Mouse (Mus musculus) limb, embryonic 12.5 days (tissue): ENCODE data around the gene Fry. TPM values are rescaled to one million over a fixed set of nuclear protein-coding genes. Genes with fewer than 3 reads are reported as not detected.

Source experiments
- ATAC-seq: fragments of 200-750 bp; cut with Nextera tagmentation; 2 replicates; pipeline ENCODE4 v1.8.0; 2017; ENCODE audit warnings: low read depth, moderate TSS enrichment; ENCODE audit not compliant: insufficient number of reproducible peaks, insufficient read depth, low FRiP score, low TSS enrichment
- H3K27ac ChIP-seq: fragments of 300-500 bp; sonication (generic); 2 replicates; pipeline ENCODE4 v1.5.1; 2016; ENCODE audit warnings: mild to moderate bottlenecking, moderate library complexity
- H3K27me3 ChIP-seq: fragments of 300-500 bp; sonication (generic); 2 replicates; pipeline ENCODE4 v1.6.1; 2016; ENCODE audit warnings: mild to moderate bottlenecking, moderate library complexity
- H3K36me3 ChIP-seq: fragments of 300-500 bp; sonication (generic); 2 replicates; pipeline ENCODE4 v1.6.1; 2016; ENCODE audit warnings: mild to moderate bottlenecking, moderate library complexity
- H3K4me1 ChIP-seq: fragments of 300-500 bp; sonication (generic); replicated peaks from 2 replicates; pipeline ENCODE4 v1.6.1; 2016
- H3K4me2 ChIP-seq: fragments of 300-500 bp; sonication (generic); 2 replicates; pipeline ENCODE4 v1.6.1; 2016; ENCODE audit warnings: mild to moderate bottlenecking, moderate library complexity
- H3K4me3 ChIP-seq: fragments of 300-500 bp; sonication (generic); replicated peaks from 2 replicates; pipeline ENCODE4 v1.5.1; 2016; ENCODE audit warnings: mild to moderate bottlenecking
- H3K9ac ChIP-seq: fragments of 300-500 bp; sonication (generic); replicated peaks from 2 replicates; pipeline ENCODE4 v1.6.1; 2016; ENCODE audit warnings: mild to moderate bottlenecking, moderate library complexity
- H3K9me3 ChIP-seq: fragments of 300-500 bp; sonication (generic); 2 replicates; pipeline ENCODE4 v1.6.1; 2016; ENCODE audit warnings: mild to moderate bottlenecking, moderate library complexity
- WGBS: fragments of 180-500 bp; shearing (Covaris S2); methylation state at CpG from one replicate; pipeline ENCODE4 v1.1.7; 2016; 5-methylcytosine and 5-hydroxymethylcytosine counted together
- polyA plus RNA-seq: library from polyadenylated mRNA; unstranded; fragments of >200 nt; fragmentation: Nextera tagmentation; extraction: Ambion mirVana; gene quantifications from 2 replicates; pipeline ENCODE4 v1.2.1, GENCODE M21; 2016

Fry gene
- polyA plus RNA-seq, 1 experiment from 2014 or later: 7.3 TPM

DNA sequence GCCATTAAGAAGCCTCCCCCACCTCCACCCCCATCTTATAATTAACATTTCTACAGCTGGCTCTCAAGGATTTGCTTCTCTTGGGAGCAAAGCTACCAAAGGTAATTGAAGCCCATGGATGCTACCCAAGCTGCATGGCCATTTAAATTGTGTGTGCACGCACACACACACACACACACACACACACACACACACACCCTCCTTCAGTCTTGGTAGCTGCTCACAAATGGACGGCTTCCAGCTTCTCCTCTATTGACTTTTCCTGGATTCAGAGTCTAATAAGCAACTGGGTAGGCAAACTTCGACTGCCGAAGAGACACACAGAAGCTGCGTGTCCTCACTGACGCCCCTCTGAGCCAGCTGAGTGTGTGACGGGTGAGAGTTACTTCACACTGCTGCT is 11.7 kb downstream of the Fry start:
- no peak overlapping the region for H3K4me3 ChIP-seq
- H3K4me2 ChIP-seq: no peak overlapping the region
- H3K36me3 ChIP-seq: no peaks in the 10 kb centered on the region
- H3K9me3 ChIP-seq: no peaks in the 10 kb centered on the region
- H3K27ac ChIP-seq: no peak overlapping the region
- H3K4me1 ChIP-seq: no peaks in the 10 kb centered on the region
- ATAC-seq: no peak
- H3K27me3 ChIP-seq: no peaks in the 10 kb centered on the region
- H3K9ac ChIP-seq: no peak overlapping the region
- WGBS: 85% methylated on average over 7 of the region's 7 CpGs

DNA sequence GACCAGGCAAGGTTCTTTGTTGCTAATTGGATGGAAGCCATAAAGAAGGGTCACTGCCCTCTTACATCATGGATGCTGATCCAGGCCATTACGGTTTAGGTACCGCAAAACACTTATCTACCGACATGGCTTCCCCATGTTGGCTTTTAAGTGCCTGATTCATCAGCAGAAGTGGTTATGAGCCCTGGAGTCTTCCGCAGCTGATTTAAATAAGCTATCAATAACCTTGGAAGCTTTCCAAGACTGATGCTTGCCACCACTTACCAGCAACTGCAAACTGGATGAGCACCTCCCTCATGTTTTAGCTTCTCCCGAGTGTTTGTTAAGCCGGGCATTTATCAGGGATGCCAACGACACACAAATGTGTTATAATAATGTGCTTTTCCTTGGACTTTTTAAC is 12.7 kb downstream of the Fry start:
- no peaks in the 10 kb centered on the region for H3K36me3 ChIP-seq
- no peak overlapping the region for H3K27ac ChIP-seq
- ATAC-seq: no peak
- H3K4me2 ChIP-seq: no peak overlapping the region
- WGBS: 77% methylated on average over 7 of the region's 7 CpGs
- no peaks in the 10 kb centered on the region for H3K9me3 ChIP-seq
- no peak overlapping the region for H3K9ac ChIP-seq
- H3K4me3 ChIP-seq: no peak overlapping the region
- H3K4me1 ChIP-seq: no peaks in the 10 kb centered on the region
- H3K27me3 ChIP-seq: no peaks in the 10 kb centered on the region

DNA sequence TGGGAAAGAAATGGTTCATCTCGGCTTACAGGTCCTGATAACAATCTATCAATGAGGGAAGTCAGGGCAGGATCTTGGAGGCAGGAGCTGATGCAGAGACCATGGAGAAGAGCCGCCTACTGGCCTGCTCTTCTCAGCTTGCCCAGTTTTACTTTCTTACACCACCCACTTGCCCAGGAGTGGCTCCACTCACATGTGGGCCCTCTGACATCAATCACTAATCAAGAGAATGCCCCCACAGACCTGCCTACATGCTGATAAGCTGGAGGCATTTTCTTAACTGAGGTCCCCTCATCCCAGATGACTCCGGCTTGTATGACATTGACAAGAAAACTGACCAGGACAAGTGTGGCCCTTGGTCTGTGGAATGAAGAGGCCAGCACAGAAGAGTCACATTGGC is 16.2 kb downstream of the Fry start:
- Histone ChIP-seq H3K9ac (no peak overlapping the region), H3K27ac (no peak overlapping the region), H3K27me3 (no peaks in the 10 kb centered on the region), H3K9me3 (no peaks in the 10 kb centered on the region), H3K4me3 (no peak overlapping the region), H3K4me2 (no peak overlapping the region), H3K4me1 (no peaks in the 10 kb centered on the region), H3K36me3 (no peaks in the 10 kb centered on the region)
- no peak for ATAC-seq
- 81% methylated on average over 3 of the region's 3 CpGs for WGBS

DNA sequence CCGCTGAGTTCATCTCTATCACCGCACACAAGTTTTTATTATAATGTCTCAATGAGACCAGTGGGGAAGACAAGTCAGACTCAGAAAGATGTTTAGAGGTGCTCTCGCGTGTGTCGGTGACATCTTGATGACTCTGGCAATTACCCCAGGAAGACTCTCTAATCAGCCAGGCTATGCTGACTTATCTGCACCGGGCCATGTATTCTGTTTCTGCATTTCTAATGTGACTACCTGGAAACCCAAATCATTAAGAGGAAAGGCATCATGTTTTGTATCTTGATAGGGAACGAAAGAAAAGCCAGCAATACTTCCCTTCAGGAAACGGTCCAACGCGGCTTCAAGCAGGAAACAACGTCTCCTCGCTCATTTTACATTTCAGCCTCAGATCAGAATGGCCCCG is 17.1 kb downstream of the Fry start:
- Histone ChIP-seq H3K27me3 (no peaks in the 10 kb centered on the region), H3K9me3 (no peaks in the 10 kb centered on the region), H3K9ac (no peak overlapping the region), H3K36me3 (no peaks in the 10 kb centered on the region), H3K4me2 (no peak overlapping the region), H3K4me3 (no peak overlapping the region), H3K27ac (no peak overlapping the region), H3K4me1 (no peaks in the 10 kb centered on the region)
- ATAC-seq: no peak
- WGBS: 90% methylated on average over 13 of the region's 13 CpGs

DNA sequence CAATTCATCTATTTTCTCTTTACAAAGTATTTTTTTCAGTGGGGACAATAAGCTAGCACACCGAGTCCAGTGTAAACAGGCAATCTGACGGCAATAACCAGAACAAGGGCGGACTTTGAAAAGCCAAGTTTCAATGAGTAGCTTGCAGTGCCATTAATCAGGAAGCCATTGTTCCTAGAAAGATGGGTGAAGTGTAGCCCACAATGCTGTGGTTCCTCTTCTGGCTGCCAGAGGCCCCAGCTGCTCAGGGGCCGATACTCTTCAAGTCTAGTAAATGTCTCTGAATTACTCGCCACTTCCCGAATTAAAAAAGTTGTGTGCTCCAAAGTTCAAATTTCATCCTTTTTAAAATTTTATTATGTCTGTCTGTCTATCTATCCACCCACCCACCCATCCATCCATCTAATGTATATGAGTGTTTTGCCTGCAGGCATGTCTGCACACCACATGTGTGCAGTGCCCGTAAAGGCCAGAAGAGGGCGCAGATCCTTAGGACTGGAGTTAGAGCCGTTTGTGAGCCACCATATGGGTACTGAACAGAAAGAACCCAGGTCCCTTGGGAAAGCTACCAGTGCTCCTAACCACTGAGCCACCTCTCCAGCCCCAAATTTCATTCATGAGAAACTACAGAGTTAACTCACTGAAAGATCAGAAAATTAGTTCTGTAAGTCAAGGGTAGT is 19.5 kb downstream of the Fry start:
- no peaks in the 10 kb centered on the region for H3K9me3 ChIP-seq
- WGBS: 89% methylated on average over 9 of the region's 9 CpGs
- no peak overlapping the region for H3K4me3 ChIP-seq
- no peak overlapping the region for H3K9ac ChIP-seq
- H3K27ac ChIP-seq: no peak overlapping the region
- H3K27me3 ChIP-seq: no peaks in the 10 kb centered on the region
- H3K4me1 ChIP-seq: no peaks in the 10 kb centered on the region
- ATAC-seq: no peak
- no peak overlapping the region for H3K4me2 ChIP-seq
- no peaks in the 10 kb centered on the region for H3K36me3 ChIP-seq

DNA sequence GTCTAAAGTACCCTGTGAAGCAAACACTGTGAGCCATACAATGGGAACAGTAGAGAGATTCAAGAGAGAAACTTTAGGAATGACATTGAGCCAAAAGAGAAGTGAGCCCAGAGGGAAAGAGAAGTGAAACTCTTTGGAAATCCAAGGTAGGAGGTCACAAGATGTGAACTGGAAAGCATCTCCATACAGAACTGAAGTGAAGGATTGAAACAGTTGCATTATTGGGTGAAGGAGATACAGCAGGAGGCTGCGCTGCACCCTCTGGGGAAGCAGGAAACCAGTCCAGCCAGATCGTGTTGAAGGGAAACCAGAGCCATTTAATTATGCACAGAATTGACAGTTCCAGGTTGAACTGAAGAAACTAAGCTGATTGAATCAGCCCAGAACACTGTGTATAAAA is 22.1 kb downstream of the Fry start:
- H3K27ac ChIP-seq: no peak overlapping the region
- no peak overlapping the region for H3K4me2 ChIP-seq
- 59% methylated on average over 2 of the region's 2 CpGs for WGBS
- no peak for ATAC-seq
- no peaks in the 10 kb centered on the region for H3K36me3 ChIP-seq
- no peak overlapping the region for H3K9ac ChIP-seq
- no peaks in the 10 kb centered on the region for H3K9me3 ChIP-seq
- H3K4me3 ChIP-seq: no peak overlapping the region
- no peaks in the 10 kb centered on the region for H3K4me1 ChIP-seq
- no peaks in the 10 kb centered on the region for H3K27me3 ChIP-seq

DNA sequence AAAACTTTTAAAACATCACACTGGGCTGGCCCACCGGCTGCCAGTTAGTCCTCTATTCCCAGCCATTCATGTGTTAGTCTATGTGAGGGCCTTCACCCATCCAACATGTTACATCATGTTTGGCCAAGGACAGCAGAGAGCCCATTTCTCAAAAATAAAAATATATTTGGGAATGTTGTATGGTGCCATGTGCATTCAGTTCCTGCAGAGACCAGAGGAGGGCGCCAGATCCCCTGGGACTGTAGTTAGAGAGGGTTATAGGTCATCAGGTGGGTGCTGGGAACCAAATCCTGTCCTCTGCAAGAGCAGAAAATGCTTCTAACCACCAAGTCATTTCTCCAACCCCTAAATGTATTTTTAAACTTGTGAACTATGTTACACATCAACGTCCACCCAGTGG is 27.5 kb downstream of the Fry start:
- Histone ChIP-seq H3K36me3 (no peaks in the 10 kb centered on the region), H3K4me1 (no peaks in the 10 kb centered on the region), H3K27me3 (no peaks in the 10 kb centered on the region), H3K9ac (no peak overlapping the region), H3K27ac (no peak overlapping the region), H3K4me2 (no peak overlapping the region), H3K9me3 (no peaks in the 10 kb centered on the region), H3K4me3 (no peak overlapping the region)
- 77% methylated on average over 3 of the region's 3 CpGs for WGBS
- ATAC-seq: no peak

DNA sequence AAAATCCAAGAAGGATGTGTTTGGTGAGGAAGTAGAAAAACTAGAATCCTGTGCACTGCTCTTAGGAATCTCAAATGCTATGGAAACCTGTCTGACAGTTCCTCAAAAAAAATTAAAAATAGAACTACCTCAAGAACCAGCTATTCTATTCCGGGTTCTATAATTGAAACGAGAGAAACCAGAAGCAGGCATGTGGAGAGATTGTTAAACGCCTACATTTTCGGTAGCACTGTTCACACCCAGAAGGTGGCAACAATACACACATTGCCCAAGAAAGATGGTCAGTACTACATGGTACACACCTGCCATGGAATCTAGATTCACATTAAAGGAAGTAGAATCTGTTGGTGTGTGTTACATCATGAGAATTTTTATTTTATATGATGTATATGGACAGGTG is 28.2 kb downstream of the Fry start:
- no peak overlapping the region for H3K4me2 ChIP-seq
- no peak for ATAC-seq

DNA sequence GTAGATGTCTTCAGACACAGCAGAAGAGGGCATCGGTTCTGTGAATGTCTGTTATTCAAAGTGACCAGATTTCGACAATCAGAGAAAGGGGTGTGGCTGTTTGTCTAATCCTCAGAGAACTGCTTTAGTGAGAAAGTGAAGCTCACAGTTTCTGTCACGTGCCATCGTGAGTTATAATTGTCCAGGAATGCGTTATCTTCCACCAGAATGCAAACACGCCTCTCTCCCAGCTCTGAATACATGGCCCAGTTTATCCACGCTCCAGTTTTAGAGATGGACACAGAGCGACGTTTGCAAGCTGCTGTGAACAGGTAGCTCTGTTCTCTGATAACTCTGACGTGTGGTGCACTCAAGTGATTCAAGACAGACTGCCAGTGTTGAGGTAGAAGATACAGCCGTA is 31.3 kb downstream of the Fry start:
- no peak overlapping the region for H3K4me2 ChIP-seq
- peaks cover 8% of the 10 kb centered on the region; the same call in 1 of the 2 replicates for H3K4me1 ChIP-seq
- no peak overlapping the region for H3K27ac ChIP-seq
- no peak overlapping the region for H3K4me3 ChIP-seq
- H3K27me3 ChIP-seq: no peaks in the 10 kb centered on the region
- no peak overlapping the region for H3K9ac ChIP-seq
- no peaks in the 10 kb centered on the region for H3K36me3 ChIP-seq
- WGBS: 80% methylated on average over 11 of the region's 11 CpGs
- no peaks in the 10 kb centered on the region for H3K9me3 ChIP-seq
- no peak for ATAC-seq

More for the DNA sequence above, 28.2 kb downstream of the Fry start:
- Histone ChIP-seq H3K9me3 (no peaks in the 10 kb centered on the region), H3K27ac (no peak overlapping the region), H3K4me1 (no peaks in the 10 kb centered on the region), H3K36me3 (no peaks in the 10 kb centered on the region), H3K27me3 (no peaks in the 10 kb centered on the region), H3K4me3 (no peak overlapping the region), H3K9ac (no peak overlapping the region)
- 87% methylated on average over 4 of the region's 4 CpGs for WGBS

DNA sequence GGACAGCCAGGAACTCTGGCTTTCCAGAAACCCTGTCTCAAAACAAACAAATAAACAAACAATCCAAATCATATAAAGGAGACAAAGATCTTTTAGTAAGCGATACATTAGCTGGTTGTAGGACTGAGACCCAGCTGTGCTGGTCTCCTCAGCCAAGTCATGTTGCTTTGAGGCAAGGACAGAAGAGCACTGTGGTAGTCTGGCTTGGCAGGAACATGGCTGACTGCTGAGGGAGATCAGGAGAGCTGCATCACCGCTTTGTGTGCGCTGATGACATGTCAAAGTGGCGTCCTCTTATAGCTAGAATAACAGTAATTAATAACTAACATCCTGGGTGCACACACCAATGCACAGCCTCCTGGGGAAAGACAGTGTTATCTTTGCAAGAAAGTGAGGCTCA is 32.5 kb downstream of the Fry start:
- Histone ChIP-seq H3K9ac (no peak overlapping the region), H3K36me3 (no peaks in the 10 kb centered on the region), H3K27me3 (no peaks in the 10 kb centered on the region), H3K4me2 (no peak overlapping the region), H3K4me3 (no peak overlapping the region), H3K9me3 (no peaks in the 10 kb centered on the region), H3K27ac (no peak overlapping the region), H3K4me1 (peaks cover 8% of the 10 kb centered on the region; the same call in 1 of the 2 replicates)
- ATAC-seq: no peak
- 95% methylated on average over 4 of the region's 4 CpGs for WGBS

DNA sequence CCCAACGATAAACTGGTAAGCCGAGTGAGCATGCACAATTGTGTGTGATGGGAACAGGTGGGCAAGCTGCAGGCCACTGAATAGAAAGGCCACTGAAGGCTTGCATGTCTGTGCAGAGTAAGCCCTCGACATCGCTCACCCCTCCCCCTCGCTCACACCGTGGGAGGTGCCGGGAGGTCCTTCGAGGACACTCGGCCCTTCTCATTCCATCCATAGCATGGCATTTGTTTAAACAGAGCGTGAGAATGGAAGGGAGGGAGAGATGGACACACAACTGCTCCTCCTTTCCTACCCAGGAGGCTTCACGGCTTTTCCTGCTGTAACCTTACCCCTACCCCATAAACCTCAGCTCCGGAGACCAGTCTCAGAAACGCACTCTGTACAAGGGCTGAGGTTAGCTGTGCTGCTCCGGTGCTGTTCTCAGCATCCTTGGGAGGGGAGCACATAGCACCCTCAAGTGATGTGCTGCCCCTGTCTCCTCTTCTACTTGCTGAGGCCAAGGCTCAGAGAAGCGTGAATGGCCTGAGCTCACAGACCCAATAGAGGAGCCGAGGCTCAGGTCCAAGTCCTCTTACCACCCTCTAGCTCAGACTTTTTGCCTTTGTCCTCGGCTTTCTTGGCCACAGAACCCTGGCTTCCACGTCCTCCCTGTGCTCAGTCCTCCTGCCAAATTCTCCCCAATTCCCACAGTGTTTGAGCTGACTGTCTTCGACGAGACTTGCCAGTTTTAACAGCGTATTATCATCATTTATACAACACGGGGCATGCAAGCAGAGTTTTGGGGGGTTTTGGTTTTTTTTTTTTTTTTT is 33.8 kb downstream of the Fry start:
- H3K9ac ChIP-seq: no peak overlapping the region
- peak overlapping the region; percentile 30; the same call in 1 of the 2 replicates for H3K4me2 ChIP-seq
- ATAC-seq: peak; percentile 91
- WGBS: 52% methylated on average over 22 of the region's 22 CpGs
- H3K4me3 ChIP-seq: no peak overlapping the region; the same call in 1 of the 2 replicates
- H3K9me3 ChIP-seq: no peaks in the 10 kb centered on the region
- no peak overlapping the region for H3K27ac ChIP-seq
- peaks cover 8% of the 10 kb centered on the region; the same call in 1 of the 2 replicates for H3K4me1 ChIP-seq
- H3K27me3 ChIP-seq: no peaks in the 10 kb centered on the region
- no peaks in the 10 kb centered on the region for H3K36me3 ChIP-seq
